Mouse (Mus musculus): Measurements from ENCODE around the gene Mdh1. TPM values are rescaled to one million over a fixed set of nuclear protein-coding genes. Genes with fewer than 3 reads are reported as not detected.
"Not testable (repeated sequence)": the region's sequence is repeated elsewhere in the genome, so short reads cannot be mapped to it uniquely, and the experiment has no call there.

Mdh1 gene
- total RNA-seq, 2 experiments from 2014 or later, result 2,492 to 2,562 TPM

DNA sequence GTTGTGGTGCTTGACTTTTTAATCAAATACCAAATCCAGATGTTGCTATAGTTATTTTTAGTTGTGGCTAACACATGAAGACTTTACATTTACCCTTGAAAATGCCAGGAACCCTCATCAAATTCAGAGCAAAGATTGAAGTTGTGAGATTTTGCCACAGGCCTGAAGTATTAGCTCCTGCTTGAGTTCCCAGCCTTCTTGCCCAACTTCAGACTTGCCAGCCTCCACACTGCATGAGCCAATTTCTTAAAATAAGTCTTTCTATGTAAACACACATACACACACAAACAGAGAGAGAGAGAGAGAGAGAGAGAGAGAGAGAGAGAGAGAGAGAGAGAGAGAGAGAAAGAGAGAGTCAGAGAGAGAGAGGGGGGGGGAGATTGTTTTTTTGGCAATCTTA is 26.2 kb downstream of the Mdh1 start:
- DNase-seq, result no peak

DNA sequence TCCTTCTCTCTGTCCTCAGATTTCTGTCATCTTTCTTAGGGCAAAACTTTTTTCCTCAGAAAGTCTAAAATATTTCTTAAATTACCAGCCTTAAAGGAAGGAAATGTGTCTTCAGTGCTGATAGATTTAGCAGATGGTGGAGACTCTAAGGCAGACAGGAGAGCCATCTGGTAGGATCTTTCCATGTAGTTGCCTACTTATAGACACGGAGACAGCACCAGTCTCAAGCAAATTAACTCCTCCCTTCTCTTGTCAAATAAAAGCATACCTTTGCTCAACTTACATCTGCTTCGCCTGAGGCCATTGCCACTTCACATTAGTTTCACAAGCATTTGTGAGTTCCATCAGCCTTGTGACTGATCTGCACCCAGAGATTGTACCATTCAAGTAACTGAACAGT is 27.1 kb downstream of the Mdh1 start:
- DNase-seq, result no peak

GRCm38 (mm10) chr11:21542731-21543130 is 29.4 kb downstream of the Mdh1 start:
- DNase-seq, result no peak

GRCm38 (mm10) chr11:21540622-21541021 is 31.5 kb downstream of the Mdh1 start:
- no peak for DNase-seq

- DNase-seq, result no peak
Observed at GRCm38 (mm10) chr11:21540072-21540471, 32.1 kb downstream of the Mdh1 start.

- DNase-seq, result not testable (repeated sequence)
Observed at GRCm38 (mm10) chr11:21530856-21531255, 41.3 kb downstream of the Mdh1 start.

DNA sequence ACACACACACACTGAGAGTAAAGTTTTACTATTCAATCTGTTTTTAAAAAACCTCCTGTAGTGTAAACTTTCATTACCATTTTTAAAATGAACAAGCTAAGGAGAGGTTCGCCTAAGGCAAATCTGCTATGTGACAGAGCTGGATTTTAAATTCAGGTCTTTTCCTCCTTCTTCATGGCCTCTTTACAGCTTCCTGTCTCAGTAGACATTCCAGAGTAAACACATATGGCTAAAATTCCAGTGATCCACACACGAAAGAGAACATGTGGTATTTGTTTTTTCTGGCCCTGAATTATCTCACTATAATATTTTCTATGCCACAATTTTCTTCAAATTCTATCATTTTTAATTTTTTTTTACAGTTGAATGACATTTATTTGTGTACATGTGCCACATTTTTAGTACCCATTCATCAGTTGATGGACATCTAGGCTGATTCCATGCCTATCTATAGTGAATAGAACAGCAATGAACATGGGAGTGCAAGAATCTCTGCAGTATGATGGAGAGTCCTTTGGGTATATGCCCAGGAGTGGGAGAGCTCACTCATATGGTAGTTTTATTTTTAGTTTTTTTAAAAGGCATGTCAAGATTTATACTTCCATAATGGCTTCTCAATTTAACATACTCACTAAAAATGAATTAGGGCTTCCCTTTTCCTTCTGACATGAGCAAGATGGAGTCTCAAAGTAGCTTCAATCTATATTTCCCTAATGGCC is 43.3 kb downstream of the Mdh1 start:
- no peak for DNase-seq

DNA sequence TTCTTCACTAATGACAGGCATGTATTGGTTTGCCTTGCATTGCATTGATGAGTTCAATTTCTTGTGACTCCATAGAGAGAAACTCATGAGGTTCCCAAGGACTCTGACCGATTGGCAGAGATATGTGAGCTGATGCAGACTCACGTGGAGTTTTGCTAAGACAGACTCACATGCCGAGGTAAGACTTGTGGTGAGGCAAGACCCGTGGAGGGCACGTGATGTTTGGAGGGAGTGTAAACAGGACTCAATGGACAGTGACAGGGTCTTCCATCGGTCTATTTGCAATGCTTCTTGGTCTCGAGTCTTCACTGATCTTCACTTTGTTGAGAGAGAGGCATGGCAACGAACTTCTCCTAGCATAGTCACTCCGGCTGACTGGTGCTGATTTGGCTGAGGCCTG is 54.4 kb downstream of the Mdh1 start:
- DNase-seq, result no peak

DNA sequence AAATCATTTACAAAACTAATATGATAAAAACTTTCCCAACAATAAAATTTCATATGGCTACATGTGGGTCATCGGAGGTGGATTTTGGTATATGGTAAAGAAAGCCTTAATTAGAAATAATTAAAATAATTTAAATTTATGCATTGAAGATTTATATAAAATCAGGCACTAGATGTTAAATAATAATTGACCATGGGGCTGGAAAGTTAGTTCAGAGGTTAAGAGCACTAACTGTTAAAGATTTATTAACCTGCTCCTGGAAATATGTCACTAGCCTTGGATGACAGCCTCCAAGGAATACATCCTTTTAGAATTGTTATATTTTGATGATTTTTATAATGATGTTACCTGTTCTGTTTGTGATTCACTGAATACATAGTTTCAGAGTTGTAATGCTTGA is 55.8 kb downstream of the Mdh1 start:
- not testable (repeated sequence) for DNase-seq

DNA sequence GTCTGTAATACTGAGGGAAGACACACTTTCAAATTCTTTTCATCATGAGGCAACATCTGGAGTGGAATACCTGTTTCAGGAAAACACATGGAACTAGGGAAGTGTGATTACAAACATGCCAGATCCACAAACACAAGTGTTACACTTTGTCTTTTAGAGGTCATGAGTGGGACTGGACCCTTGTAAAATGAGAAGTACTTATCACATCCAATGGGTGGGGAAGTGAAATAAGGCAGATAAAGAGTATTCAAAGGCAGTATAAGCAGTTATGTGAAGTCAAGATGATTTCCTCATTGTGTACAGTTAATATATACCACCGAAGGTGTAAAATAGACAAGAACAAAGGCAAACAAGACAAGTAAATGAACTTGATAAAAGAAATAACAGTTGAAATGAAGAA is 61.6 kb downstream of the Mdh1 start:
- not testable (repeated sequence) for DNase-seq

GRCm38 (mm10) chr11:21508713-21509112 is 63.5 kb downstream of the Mdh1 start:
- not testable (repeated sequence) for DNase-seq

DNA sequence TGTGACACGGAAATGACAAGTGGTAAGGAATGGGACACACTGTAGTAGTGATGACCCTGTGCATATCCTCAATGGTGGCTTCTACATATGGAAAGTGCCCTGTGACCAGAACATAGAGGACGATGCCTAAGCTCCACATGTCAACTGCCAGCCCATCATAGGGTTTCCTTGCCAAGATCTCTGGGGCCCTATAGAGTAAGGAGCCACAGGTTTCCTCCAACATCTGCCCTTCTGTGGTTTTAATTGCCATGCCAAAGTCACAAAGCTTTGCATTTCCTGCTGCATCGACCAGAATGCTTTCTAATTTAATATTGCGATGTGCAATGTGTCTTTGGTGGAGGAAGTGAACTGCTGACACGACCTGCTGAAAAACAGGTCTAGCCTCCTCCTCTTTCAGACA is 65.1 kb downstream of the Mdh1 start:
- not testable (repeated sequence) for DNase-seq

Small RNA genes within 50 kb of the gene (microRNA-seq; reads per million reads assigned to microRNA genes)
- 0 reads per million in 2 experiments for gene Gm22990

Other genes with a start within 250 kb of the Mdh1 start
- 100 to 1,000 TPM; 242 to 257 TPM for gene Ugp2, start 201.2 kb downstream of the Mdh1 start, total RNA-seq (2021)
- gene Wdpcp, start 132 bp downstream of the Mdh1 start, total RNA-seq (2021), result 1 to 10 TPM; 3.3 to 4.4 TPM